Mouse (Mus musculus) bone marrow macrophage, adult 2 months (primary cell): ENCODE measurements at regions not wholly inside any gene's neighbourhood (a gene's known extent, or its start where the extent isn't known, plus 50 kb on each side); places are given as distances from the start of the nearest gene placed in this dataset.

ENCODE experiments used
- CTCF ChIP-seq: IDR thresholded peaks from 2 replicates; pipeline ENCODE4 v1.5.1; 2012; ENCODE audit warnings: low read depth, mild to moderate bottlenecking, low read length, moderate library complexity
- POLR2A ChIP-seq: IDR thresholded peaks from 2 replicates; pipeline ENCODE4 v1.6.1; 2012; ENCODE audit warnings: mild to moderate bottlenecking, low read depth, low read length, borderline replicate concordance

DNA sequence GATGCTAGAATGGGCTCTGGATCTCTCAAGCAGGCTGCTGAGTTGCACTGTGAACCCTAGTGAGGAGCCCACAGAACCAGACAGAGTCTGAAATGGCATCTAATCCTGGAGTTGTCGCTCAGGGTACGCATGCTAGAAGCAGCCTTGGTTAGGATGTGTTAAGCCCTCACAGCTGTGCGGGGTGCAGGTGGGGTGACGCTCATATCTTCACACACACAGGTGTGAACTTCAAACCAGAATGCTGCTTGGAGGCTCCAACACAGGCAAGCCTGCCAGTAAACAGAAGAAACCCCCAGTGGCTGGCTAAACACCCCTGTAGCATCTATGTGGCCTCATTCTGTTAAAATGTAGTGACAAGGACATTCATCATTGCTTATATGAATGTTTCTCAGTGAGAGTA, 193.3 kb downstream of the Wdr11 start:
- TF ChIP-seq CTCF (no peak), POLR2A (no peak)
